Mouse (Mus musculus): ENCODE measurements at regions not wholly inside any gene's neighbourhood (a gene's known extent, or its start where the extent isn't known, plus 50 kb on each side); places are given as distances from the start of the nearest gene placed in this dataset.

DNA sequence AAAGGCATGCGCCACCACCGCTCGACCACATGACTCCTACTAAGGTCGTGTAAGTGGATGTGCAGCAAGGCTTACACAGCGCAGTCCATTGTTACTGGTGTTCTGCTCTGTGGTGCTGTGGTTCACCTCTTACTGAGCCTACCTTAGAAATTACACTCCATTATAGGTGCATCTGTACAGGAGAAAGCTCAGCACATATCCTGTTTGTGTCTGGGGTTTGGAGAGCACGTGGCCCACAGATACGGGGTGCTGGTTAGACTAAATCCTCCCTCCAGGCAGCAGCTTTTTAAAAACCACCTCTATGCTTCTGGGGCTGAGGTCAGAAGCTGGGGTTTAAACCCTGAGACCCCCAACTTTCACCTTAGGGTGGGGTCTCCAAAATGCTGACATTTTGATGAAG, 89.5 kb downstream of the Cpn2 start:
- TF ChIP-seq CTCF (IDR thresholded peaks at IDR 0.05; ENCODE audit: borderline replicate concordance, extremely low read depth, insufficient read depth, insufficient read length) (no peak), POLR2A (IDR thresholded peaks at IDR 0.05; ENCODE audit: borderline replicate concordance, extremely low read depth, insufficient read depth, insufficient read length, poor library complexity, severe bottlenecking) (no peak)
